Mouse (Mus musculus): Measurements from ENCODE around the gene Popdc2. TPM values are rescaled to one million over a fixed set of nuclear protein-coding genes. Genes with fewer than 3 reads are reported as not detected.
A peak's percentile ranks its signal among the peaks of the same experiment; 100 is the strongest.

Gene Popdc2
- polyA plus RNA-seq, 1 experiment: not detected

- Histone ChIP-seq H3K27ac (ENCODE audit: insufficient read depth, low read depth, low read length) (no peak overlapping the region), H3K4me1 (ENCODE audit: control insufficient read depth, insufficient read depth, low read length) (peaks cover 14% of the 10 kb centered on the region), H3K4me3 (ENCODE audit: insufficient read depth, low read depth, low read length) (peak overlapping the region; percentile 39)
- 13% methylated on average over 17 of the region's 17 CpGs for WGBS
- TF ChIP-seq POLR2A (IDR thresholded peaks at IDR 0.05; ENCODE audit: insufficient read depth, low read depth, low read length) (0 out of 2 replicates have a peak, but pooled peaks have one; percentile 13), CTCF (IDR thresholded peaks at IDR 0.05; ENCODE audit: insufficient read depth, low read depth, low read length) (no peak)
Measured at GRCm38 (mm10) chr16:38399531-38400231, 37.7 kb downstream of the Popdc2 start.

- TF ChIP-seq CTCF (IDR thresholded peaks at IDR 0.05; ENCODE audit: insufficient read depth, low read depth, low read length) (no peak), POLR2A (IDR thresholded peaks at IDR 0.05; ENCODE audit: insufficient read depth, low read depth, low read length) (no peak)
- Histone ChIP-seq H3K4me3 (ENCODE audit: insufficient read depth, low read depth, low read length) (peak overlapping the region; percentile 39), H3K4me1 (ENCODE audit: control insufficient read depth, insufficient read depth, low read length) (peaks cover 14% of the 10 kb centered on the region), H3K27ac (ENCODE audit: insufficient read depth, low read depth, low read length) (no peak overlapping the region)
- 78% methylated on average over 9 of the region's 9 CpGs for WGBS
Measured at GRCm38 (mm10) chr16:38400311-38400960, 38.4 kb downstream of the Popdc2 start.

GRCm38 (mm10) chr16:38401468-38401867, 39.5 kb downstream of the Popdc2 start:
- TF ChIP-seq CTCF (IDR thresholded peaks at IDR 0.05; ENCODE audit: insufficient read depth, low read depth, low read length): no peak
- no peak overlapping the region for H3K4me3 ChIP-seq (ENCODE audit: insufficient read depth, low read depth, low read length)
- WGBS: 87% methylated on average over 6 of the region's 6 CpGs
- H3K27ac ChIP-seq (ENCODE audit: insufficient read depth, low read depth, low read length): no peak overlapping the region
- H3K4me1 ChIP-seq (ENCODE audit: control insufficient read depth, insufficient read depth, low read length): peaks cover 11% of the 10 kb centered on the region

- H3K27ac ChIP-seq (ENCODE audit: insufficient read depth, low read depth, low read length): no peak overlapping the region
- 89% methylated on average over 7 of the region's 7 CpGs for WGBS
- H3K4me1 ChIP-seq (ENCODE audit: control insufficient read depth, insufficient read depth, low read length): peaks cover 11% of the 10 kb centered on the region
- TF ChIP-seq POLR2A (IDR thresholded peaks at IDR 0.05; ENCODE audit: insufficient read depth, low read depth, low read length): no peak
- no peak for TF ChIP-seq CTCF (IDR thresholded peaks at IDR 0.05; ENCODE audit: insufficient read depth, low read depth, low read length)
- no peak overlapping the region for H3K4me3 ChIP-seq (ENCODE audit: insufficient read depth, low read depth, low read length)
Measured at GRCm38 (mm10) chr16:38403639-38404038, 41.6 kb downstream of the Popdc2 start.

- no peak overlapping the region for H3K4me3 ChIP-seq (ENCODE audit: insufficient read depth, low read depth, low read length)
- no peaks in the 10 kb centered on the region for H3K4me1 ChIP-seq (ENCODE audit: control insufficient read depth, insufficient read depth, low read length)
- 81% methylated on average over 5 of the region's 5 CpGs for WGBS
- no peak for TF ChIP-seq POLR2A (IDR thresholded peaks at IDR 0.05; ENCODE audit: insufficient read depth, low read depth, low read length)
- no peak for TF ChIP-seq CTCF (IDR thresholded peaks at IDR 0.05; ENCODE audit: insufficient read depth, low read depth, low read length)
- H3K27ac ChIP-seq (ENCODE audit: insufficient read depth, low read depth, low read length): no peak overlapping the region
Measured at GRCm38 (mm10) chr16:38406293-38406692, 44.3 kb downstream of the Popdc2 start.

GRCm38 (mm10) chr16:38406708-38407107, 44.7 kb downstream of the Popdc2 start:
- no peaks in the 10 kb centered on the region for H3K4me1 ChIP-seq (ENCODE audit: control insufficient read depth, insufficient read depth, low read length)
- H3K27ac ChIP-seq (ENCODE audit: insufficient read depth, low read depth, low read length): no peak overlapping the region
- 89% methylated on average over 6 of the region's 6 CpGs for WGBS
- H3K4me3 ChIP-seq (ENCODE audit: insufficient read depth, low read depth, low read length): no peak overlapping the region
- no peak for TF ChIP-seq POLR2A (IDR thresholded peaks at IDR 0.05; ENCODE audit: insufficient read depth, low read depth, low read length)
- TF ChIP-seq CTCF (IDR thresholded peaks at IDR 0.05; ENCODE audit: insufficient read depth, low read depth, low read length): no peak

- Histone ChIP-seq H3K4me1 (ENCODE audit: control insufficient read depth, insufficient read depth, low read length) (no peaks in the 10 kb centered on the region), H3K4me3 (ENCODE audit: insufficient read depth, low read depth, low read length) (no peak overlapping the region), H3K27ac (ENCODE audit: insufficient read depth, low read depth, low read length) (no peak overlapping the region)
- TF ChIP-seq CTCF (IDR thresholded peaks at IDR 0.05; ENCODE audit: insufficient read depth, low read depth, low read length): no peak
- TF ChIP-seq POLR2A (IDR thresholded peaks at IDR 0.05; ENCODE audit: insufficient read depth, low read depth, low read length): no peak
- WGBS: 51% methylated on average over 5 of the region's 5 CpGs
Measured at GRCm38 (mm10) chr16:38407584-38407983, 45.6 kb downstream of the Popdc2 start.

- Histone ChIP-seq H3K4me3 (ENCODE audit: insufficient read depth, low read depth, low read length) (no peak overlapping the region), H3K27ac (ENCODE audit: insufficient read depth, low read depth, low read length) (no peak overlapping the region), H3K4me1 (ENCODE audit: control insufficient read depth, insufficient read depth, low read length) (no peaks in the 10 kb centered on the region)
- TF ChIP-seq CTCF (IDR thresholded peaks at IDR 0.05; ENCODE audit: insufficient read depth, low read depth, low read length) (no peak), POLR2A (IDR thresholded peaks at IDR 0.05; ENCODE audit: insufficient read depth, low read depth, low read length) (no peak)
- 95% methylated on average over 8 of the region's 8 CpGs for WGBS
Measured at GRCm38 (mm10) chr16:38408416-38408815, 46.4 kb downstream of the Popdc2 start.

GRCm38 (mm10) chr16:38414953-38415352, 52.9 kb downstream of the Popdc2 start:
- 86% methylated on average over 7 of the region's 7 CpGs for WGBS

More at GRCm38 (mm10) chr16:38414953-38415352, 52.9 kb downstream of the Popdc2 start:
- Histone ChIP-seq H3K27ac (ENCODE audit: insufficient read depth, low read depth, low read length) (no peak overlapping the region), H3K4me1 (ENCODE audit: control insufficient read depth, insufficient read depth, low read length) (no peaks in the 10 kb centered on the region), H3K4me3 (ENCODE audit: insufficient read depth, low read depth, low read length) (no peak overlapping the region)
- no peak for TF ChIP-seq POLR2A (IDR thresholded peaks at IDR 0.05; ENCODE audit: insufficient read depth, low read depth, low read length)
- TF ChIP-seq CTCF (IDR thresholded peaks at IDR 0.05; ENCODE audit: insufficient read depth, low read depth, low read length): no peak
